Mouse (Mus musculus): Measurements from ENCODE around the gene Ripor2.

Gene Ripor2

GRCm38 (mm10) chr13:24581833-24582232, at the start of gene Ripor2:
TSS of gene Ripor2 (plus strand) at chr13:24582189.
- no peak for DNase-seq (ENCODE audit: low spot score in 2 of 2)

DNA sequence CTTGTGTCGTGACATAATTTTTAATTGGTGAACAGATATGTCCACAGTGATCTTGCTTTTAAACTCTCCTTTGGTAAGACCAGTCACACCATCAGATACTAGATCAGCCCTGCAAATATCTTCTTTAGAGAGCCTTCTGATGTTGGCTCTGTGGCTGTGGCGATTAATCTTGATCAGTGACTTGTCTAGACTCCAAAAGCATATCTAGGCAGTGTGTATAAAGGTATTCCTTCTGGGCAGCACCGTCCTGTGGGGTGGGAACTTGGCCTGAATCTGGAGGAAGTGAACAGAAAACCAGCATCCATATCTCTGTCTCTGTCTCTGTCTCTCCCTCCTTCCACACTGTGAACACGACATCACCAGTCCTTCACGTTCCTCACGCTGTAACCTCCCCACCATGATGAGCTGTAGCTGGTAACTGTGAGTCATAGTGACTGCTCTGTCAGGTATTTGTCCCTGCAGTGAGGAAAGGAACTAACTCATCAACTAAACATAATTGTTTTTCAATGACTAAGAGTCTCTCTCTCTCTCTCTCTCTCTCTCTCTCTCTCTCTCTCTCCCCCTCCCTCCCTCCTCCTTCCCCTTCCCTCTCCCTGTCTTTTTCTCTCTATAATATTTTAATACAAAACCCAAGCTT, 45.3 kb upstream of the Ripor2 start:
- DNase-seq (ENCODE audit: low spot score in 2 of 2): no peak

- DNase-seq (ENCODE audit: low spot score in 2 of 2): no peak
Measured at GRCm38 (mm10) chr13:24538012-24538411, 44.0 kb upstream of the Ripor2 start.

DNA sequence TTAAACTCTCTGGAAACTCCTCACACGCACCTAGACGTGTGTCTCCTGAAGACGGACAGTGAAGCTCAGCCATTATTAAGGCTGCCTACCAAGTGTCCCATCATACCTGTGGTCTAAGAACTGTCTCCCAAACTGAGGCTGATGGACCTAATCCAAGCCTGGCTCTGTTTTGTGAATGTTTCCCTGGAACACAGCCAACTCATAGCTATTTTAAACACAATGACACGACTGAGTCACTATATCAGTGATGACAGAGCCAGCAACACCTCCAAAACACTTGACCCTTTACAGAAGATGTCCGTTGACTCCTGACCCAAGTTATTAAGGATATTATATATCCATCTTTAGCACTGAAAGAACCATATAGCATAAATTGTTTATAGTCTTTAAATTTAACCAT, 43.0 kb upstream of the Ripor2 start:
- no peak for DNase-seq (ENCODE audit: low spot score in 2 of 2)

DNA sequence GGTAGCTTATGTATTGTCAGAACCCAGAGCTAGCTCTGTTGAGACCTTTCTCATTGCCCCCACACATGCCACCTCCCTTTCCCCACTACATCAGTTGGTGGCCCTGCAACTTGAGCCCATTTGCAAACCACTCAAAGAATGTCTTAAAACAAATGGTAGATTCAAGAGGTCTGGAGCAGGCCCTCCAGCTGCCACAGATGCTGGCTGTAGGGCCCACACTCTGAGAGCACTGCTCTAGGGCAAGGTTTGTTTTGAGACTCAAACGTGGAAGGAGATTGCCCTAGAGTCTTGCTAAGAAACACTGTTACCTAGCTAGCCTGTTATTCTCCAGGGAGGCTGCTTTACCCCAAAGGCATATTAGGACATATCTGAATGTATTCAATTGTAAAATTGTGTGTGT, 36.3 kb upstream of the Ripor2 start:
- no peak for DNase-seq (ENCODE audit: low spot score in 2 of 2)

DNA sequence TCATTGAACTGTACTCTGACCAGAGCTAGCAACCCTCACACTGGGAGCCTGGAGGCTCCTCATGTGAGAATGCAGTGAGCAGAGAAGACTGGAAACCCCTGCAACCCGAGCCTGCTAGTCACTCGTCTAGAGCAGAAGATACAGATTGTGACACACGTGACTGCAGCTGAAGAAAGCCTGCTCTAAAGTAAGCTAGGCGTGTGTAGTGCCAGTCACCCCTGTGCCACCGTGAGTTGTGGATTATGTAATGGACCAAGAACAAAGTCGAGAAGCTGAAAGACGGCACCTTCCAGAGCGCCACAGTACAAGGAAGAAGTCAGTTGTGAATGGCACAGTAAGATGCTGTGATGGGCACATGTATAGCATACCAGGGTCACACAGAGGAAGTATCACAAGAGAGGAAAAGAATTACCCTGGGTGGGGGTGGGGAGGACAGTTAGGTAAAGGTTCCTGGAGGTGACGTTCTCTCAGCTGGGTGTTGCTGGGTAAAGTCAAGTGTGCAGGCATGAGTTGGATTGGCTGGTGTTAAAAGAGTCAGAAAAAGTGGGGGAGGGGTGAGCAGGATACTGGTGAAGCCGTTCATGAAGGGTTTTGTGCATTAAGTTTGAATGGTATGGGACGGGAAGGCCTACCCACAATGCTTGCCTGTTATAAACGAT, 35.1 kb upstream of the Ripor2 start:
- no peak for DNase-seq (ENCODE audit: low spot score in 2 of 2)

DNA sequence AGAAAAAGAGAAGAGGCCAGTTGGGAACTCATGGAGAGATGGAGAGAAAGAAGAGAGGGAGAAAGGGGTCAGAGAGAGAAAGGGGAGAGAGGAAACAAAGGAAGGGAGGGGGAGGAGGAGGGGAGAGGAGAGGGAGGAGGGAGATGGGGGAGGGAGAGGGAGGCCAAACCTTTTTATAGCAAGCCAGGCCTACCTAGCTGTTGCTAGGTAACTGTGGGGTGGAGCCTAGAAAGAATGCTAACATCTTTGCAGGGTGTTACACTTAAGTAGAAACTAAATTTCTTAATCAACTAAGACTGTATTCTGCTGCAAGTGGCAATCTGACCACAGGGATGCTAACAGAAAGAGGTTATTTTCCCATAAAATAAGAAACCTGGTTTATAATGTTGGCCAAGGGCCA, 33.1 kb upstream of the Ripor2 start:
- no peak for DNase-seq (ENCODE audit: low spot score in 2 of 2)

DNA sequence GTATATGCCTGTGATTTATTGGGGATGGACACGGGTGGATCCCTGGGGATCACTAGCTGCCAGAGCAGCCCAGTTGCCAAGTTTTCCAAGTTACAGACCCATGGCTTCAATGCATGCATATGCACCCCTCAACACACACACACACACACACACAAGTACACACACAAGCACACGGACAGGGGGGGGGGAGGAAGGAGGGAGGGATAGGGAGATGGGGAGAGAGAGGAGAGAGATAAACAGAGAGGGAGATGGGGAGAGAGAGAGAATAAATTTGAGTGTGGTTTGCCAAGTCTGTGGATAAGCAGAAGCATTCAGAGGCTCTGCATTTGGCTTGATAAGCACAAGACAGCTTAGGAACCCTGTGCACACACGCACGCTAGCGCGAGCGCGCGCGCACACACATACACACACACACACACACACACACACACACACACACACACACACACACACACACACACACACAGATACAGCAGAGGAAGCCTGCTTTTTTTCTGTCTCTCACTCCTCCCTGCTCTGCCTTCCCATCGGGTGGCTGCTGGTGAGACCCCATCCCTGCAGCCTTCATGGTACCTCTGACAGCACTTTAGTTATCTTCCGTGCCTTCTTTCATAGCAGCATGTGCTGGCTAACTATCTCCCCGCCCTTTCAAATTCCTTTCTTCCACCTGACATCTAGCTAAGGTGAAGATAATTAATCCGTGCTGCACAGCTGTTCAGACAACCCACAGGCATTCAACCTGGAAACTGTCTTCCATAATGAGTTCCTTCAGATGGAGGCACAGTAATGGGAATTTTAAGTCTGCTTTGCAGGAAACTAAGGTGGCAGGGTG, 30.7 kb upstream of the Ripor2 start:
- DNase-seq (ENCODE audit: low spot score in 2 of 2): peak in 1 of 2 experiments; percentile 12

DNA sequence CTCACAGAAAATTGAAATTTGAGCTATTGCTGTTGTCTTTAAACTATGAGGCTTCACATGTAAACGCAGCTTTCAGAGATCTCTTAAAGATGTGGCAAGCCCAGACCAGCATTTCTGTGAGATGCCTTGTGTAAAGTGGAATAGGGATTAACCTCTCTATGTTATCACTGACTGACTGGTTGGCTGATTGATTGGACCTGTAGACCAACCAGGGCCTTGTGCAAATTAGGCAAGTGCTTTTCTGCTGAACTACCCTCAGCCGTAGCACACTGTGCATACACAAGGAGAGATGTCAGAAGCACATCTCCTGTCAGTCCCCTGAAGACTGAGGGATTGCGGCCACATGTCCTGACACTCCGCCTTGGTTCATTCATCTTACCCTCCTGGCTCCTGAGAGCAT, 29.9 kb upstream of the Ripor2 start:
- no peak for DNase-seq (ENCODE audit: low spot score in 2 of 2)

- DNase-seq (ENCODE audit: low spot score in 2 of 2): no peak
Measured at GRCm38 (mm10) chr13:24561391-24561790, 20.6 kb upstream of the Ripor2 start.

- DNase-seq (ENCODE audit: low spot score in 2 of 2): no peak
Measured at GRCm38 (mm10) chr13:24564706-24565105, 17.3 kb upstream of the Ripor2 start.

- no peak for DNase-seq (ENCODE audit: low spot score in 2 of 2)
Measured at GRCm38 (mm10) chr13:24565230-24565949, 16.6 kb upstream of the Ripor2 start.

GRCm38 (mm10) chr13:24565950-24566320, 16.1 kb upstream of the Ripor2 start:
- DNase-seq (ENCODE audit: low spot score in 2 of 2): no peak

DNA sequence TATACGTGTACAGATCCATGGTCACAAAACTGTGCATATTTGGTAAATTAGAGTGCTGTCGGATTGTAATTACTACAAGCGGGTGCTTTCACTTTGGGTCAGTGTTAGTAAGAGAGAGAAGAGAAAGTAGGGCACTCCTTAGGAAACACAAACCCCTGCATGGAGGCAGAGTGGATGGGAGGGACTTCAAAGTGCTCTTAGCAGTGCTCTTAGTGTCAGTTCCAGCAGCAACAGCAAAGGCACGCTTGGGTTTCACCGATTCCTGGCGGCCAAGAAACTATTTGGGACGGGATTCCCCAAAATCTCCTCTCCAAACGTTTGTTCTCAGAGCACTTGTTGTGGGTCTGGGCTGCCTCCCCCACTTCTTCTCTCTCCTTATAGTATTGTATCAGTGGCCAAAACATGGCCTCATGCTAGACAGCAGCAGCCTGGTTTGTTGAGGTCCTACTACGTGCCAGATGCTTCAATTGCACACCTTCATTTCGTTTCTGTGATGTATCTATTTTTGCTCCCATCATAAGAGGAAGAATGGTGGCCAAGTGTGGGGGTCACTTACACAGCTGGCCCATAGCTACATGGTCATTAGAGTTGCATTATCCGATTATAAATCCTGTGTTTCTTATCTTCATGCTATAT, 14.7 kb upstream of the Ripor2 start:
- no peak for DNase-seq (ENCODE audit: low spot score in 2 of 2)

DNA sequence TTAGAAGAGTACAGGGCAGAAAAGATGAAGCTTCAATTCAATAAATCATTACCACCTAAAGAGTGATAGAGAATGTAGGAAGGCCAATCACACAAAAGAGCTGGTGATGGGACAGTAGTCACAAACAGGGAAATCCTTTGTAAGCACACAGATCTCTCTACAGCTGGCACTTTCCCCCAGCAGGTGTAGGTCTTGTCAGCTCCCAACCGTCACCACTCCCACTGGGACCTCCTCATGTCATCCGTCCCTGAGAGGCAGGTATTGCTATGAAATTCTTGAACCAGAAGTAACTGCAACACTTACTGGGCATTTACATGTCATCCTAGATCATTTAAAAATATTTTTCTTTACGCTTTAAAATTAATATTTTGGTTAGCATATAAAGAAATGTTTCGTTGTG, 12.9 kb upstream of the Ripor2 start:
- DNase-seq (ENCODE audit: low spot score in 2 of 2): no peak

GRCm38 (mm10) chr13:24570716-24571115, 11.3 kb upstream of the Ripor2 start:
- DNase-seq (ENCODE audit: low spot score in 2 of 2): no peak

DNA sequence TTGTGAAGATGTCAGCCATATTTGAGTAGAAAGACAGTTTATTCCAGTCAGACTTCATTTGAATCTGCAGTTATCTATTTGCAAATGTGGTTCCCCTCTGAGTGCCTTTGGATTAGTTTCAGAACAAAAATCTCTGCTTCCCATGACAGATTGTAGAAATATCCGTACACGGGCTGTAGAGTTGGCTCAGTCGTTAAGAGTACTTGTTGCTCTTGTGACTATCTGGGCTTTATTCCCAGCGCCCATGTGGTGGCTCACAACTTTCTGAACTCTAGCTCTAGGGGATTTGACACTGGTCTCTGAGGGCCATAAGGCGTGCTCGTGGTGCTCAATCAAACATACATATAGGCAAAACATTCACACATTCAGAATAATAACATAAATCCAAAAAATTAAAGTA, 10.1 kb upstream of the Ripor2 start:
- DNase-seq (ENCODE audit: low spot score in 2 of 2): no peak

DNA sequence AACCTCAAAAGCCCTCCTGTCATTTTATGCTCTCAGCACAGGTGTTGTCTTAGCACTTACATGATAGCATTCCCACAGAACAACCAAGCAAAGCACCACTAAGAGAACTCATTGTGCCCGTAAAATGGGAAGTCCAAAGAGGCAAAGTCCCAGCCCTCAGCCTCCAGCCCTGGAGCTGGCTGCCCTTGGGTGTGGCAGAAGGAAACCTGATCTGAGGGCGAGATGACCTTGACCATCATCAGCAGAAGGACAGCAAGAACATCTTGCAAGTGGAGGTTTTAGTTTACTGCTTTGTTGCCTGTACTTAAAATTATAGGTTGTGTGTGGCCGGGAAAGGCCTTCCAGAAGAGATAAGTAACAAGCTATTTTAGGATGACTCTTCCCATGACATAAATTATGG, 6.9 kb upstream of the Ripor2 start:
- DNase-seq (ENCODE audit: low spot score in 2 of 2): no peak

GRCm38 (mm10) chr13:24576338-24577119, 5.5 kb upstream of the Ripor2 start:
- peak; percentile 79 to 84 for DNase-seq (ENCODE audit: low spot score in 2 of 2)

GRCm38 (mm10) chr13:24578317-24578716, 3.7 kb upstream of the Ripor2 start:
- no peak for DNase-seq (ENCODE audit: low spot score in 2 of 2)

DNA sequence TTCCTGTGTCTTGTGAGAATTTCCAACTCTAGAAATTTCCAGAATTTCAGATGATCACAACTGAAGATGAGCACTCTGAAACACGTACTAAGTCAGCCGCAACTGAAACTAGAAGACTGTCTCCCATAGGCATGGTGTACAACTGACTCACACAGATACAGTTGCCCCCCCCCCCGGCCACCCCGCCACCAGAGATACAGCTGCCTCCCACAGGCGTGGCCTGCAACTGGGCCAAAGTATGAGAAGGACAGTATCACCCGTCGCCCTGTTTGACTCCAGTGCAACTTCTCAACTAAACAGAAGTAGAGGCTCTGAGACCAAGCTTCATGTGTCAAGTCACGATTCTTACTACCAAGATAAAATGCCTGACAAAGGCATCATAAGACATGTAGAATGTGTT, 1.2 kb upstream of the Ripor2 start:
- no peak for DNase-seq (ENCODE audit: low spot score in 2 of 2)
